Mouse (Mus musculus): ENCODE measurements around the gene Rcbtb2. TPM values are rescaled to one million over a fixed set of nuclear protein-coding genes. Genes with fewer than 3 reads are reported as not detected.

Rcbtb2 gene
- total RNA-seq (2014; rRNA removed): 54.1 and 77.5 TPM in 2 replicates
- polyA plus RNA-seq (2015; fragmentation: Nextera tagmentation; extraction: Ambion mirVana): 43.1 and 45.4 TPM in 2 replicates

DNA sequence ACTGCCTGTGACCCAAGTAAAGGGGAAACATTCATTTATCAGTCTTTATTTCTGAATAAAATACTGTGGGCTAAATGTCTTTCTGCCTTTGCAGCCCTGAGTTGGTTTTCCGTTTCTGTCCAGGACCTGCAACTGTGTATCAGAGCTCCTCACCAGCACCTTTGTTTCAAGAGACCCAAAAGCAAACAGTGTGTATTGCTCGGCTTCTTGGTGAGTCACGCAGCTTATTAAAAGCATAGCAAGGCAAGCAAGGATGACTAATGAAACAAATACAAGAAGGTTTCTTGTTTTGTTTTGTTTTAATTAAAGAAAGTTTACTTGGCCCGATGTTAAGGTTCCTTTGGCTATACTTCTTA lies at the start of gene Rcbtb2:
Gene Rcbtb2 (plus strand): TSS at position 115 of the 356 bp plus-strand sequence.
- Histone ChIP-seq H3K9ac (replicated peaks; ENCODE audit: low read length, poor library complexity, severe bottlenecking) (no peak within 1 kb of the TSS), H3K36me3 (ENCODE audit: insufficient read depth, low read length) (no peaks in the 10 kb centered on the region), H3K27ac (ENCODE audit: low read depth, low read length) (no peak within 1 kb of the TSS), H3K9me3 (ENCODE audit: low read length) (no peaks in the 10 kb centered on the region), H3K4me1 (ENCODE audit: insufficient read depth, low read length) (0 out of 2 replicates have a peak, but pooled peaks cover 3% of the 10 kb centered on the region), H3K27me3 (ENCODE audit: insufficient read depth, low read length) (no peaks in the 10 kb centered on the region), H3K4me2 (ENCODE audit: low read depth, low read length, poor library complexity, severe bottlenecking) (no peak within 1 kb of the TSS), H3K4me3 (ENCODE audit: low read depth, low read length) (no peak within 1 kb of the TSS)
- DNase-seq (ENCODE audit: low spot score) (no peak), ATAC-seq (ENCODE audit: low FRiP score) (no peak)
- TF ChIP-seq CTCF (IDR thresholded peaks at IDR 0.05): no peak
- WGBS: 70% methylated on average over 4 of the region's 4 CpGs

DNA sequence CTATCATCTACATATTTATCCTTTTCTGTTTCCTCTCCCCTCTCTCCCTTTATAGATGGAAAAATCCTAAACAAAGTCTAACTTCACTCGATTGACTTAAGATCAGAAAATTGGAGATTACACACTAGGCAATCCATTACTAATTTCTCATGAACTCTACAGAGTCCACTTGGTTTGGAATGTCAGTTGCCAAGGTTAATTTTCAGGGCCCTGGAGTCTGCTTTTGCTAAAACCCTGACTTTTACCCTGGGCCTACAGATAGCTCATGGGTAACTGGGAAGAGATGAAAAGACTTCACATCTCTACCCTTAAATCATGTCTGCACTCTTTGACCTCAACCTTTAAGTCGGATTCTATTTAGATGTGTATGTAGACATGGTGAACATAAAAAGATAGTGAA lies 39.3 kb upstream of the Rcbtb2 start:
- Histone ChIP-seq H3K4me3 (ENCODE audit: low read depth, low read length) (no peak overlapping the region), H3K9ac (replicated peaks; ENCODE audit: low read length, poor library complexity, severe bottlenecking) (no peak overlapping the region), H3K27me3 (ENCODE audit: insufficient read depth, low read length) (no peaks in the 10 kb centered on the region), H3K4me2 (ENCODE audit: low read depth, low read length, poor library complexity, severe bottlenecking) (no peak overlapping the region), H3K27ac (ENCODE audit: low read depth, low read length) (no peak overlapping the region), H3K9me3 (ENCODE audit: low read length) (no peaks in the 10 kb centered on the region), H3K36me3 (ENCODE audit: insufficient read depth, low read length) (no peaks in the 10 kb centered on the region), H3K4me1 (ENCODE audit: insufficient read depth, low read length) (no peaks in the 10 kb centered on the region)
- TF ChIP-seq CTCF (IDR thresholded peaks at IDR 0.05): no peak
- DNase-seq (ENCODE audit: low spot score) (no peak), ATAC-seq (ENCODE audit: low FRiP score) (no peak)
- WGBS: 87% methylated on average over 2 of the region's 2 CpGs

GRCm38 (mm10) chr14:73086425-73086824 lies 36.4 kb upstream of the Rcbtb2 start:
- ATAC-seq (ENCODE audit: low FRiP score): no peak
- no peaks in the 10 kb centered on the region for H3K27me3 ChIP-seq (ENCODE audit: insufficient read depth, low read length)
- no peak overlapping the region for H3K9ac ChIP-seq (replicated peaks; ENCODE audit: low read length, poor library complexity, severe bottlenecking)
- WGBS: 62% methylated on average over 3 of the region's 3 CpGs
- no peak overlapping the region for H3K4me3 ChIP-seq (ENCODE audit: low read depth, low read length)
- no peaks in the 10 kb centered on the region for H3K9me3 ChIP-seq (ENCODE audit: low read length)
- no peak overlapping the region for H3K27ac ChIP-seq (ENCODE audit: low read depth, low read length)
- no peak overlapping the region for H3K4me2 ChIP-seq (ENCODE audit: low read depth, low read length, poor library complexity, severe bottlenecking)
- no peak for TF ChIP-seq CTCF (IDR thresholded peaks at IDR 0.05)
- no peaks in the 10 kb centered on the region for H3K4me1 ChIP-seq (ENCODE audit: insufficient read depth, low read length)
- DNase-seq (ENCODE audit: low spot score): no peak
- H3K36me3 ChIP-seq (ENCODE audit: insufficient read depth, low read length): no peaks in the 10 kb centered on the region

- H3K27me3 ChIP-seq (ENCODE audit: insufficient read depth, low read length): no peaks in the 10 kb centered on the region
- H3K9me3 ChIP-seq (ENCODE audit: low read length): no peaks in the 10 kb centered on the region
- ATAC-seq (ENCODE audit: low FRiP score): no peak
- no peak for DNase-seq (ENCODE audit: low spot score)
- no peak overlapping the region for H3K4me2 ChIP-seq (ENCODE audit: low read depth, low read length, poor library complexity, severe bottlenecking)
- no peak overlapping the region for H3K27ac ChIP-seq (ENCODE audit: low read depth, low read length)
- no peak overlapping the region for H3K9ac ChIP-seq (replicated peaks; ENCODE audit: low read length, poor library complexity, severe bottlenecking)
- TF ChIP-seq CTCF (IDR thresholded peaks at IDR 0.05): no peak
- H3K4me1 ChIP-seq (ENCODE audit: insufficient read depth, low read length): no peaks in the 10 kb centered on the region
- no peak overlapping the region for H3K4me3 ChIP-seq (ENCODE audit: low read depth, low read length)
- no peaks in the 10 kb centered on the region for H3K36me3 ChIP-seq (ENCODE audit: insufficient read depth, low read length)
- WGBS: 93% methylated on average over 5 of the region's 5 CpGs
Measured at GRCm38 (mm10) chr14:73087247-73087646, 35.6 kb upstream of the Rcbtb2 start.

- Histone ChIP-seq H3K9me3 (ENCODE audit: low read length) (no peaks in the 10 kb centered on the region), H3K4me1 (ENCODE audit: insufficient read depth, low read length) (no peaks in the 10 kb centered on the region), H3K4me2 (ENCODE audit: low read depth, low read length, poor library complexity, severe bottlenecking) (no peak overlapping the region), H3K36me3 (ENCODE audit: insufficient read depth, low read length) (no peaks in the 10 kb centered on the region), H3K9ac (replicated peaks; ENCODE audit: low read length, poor library complexity, severe bottlenecking) (no peak overlapping the region), H3K27me3 (ENCODE audit: insufficient read depth, low read length) (no peaks in the 10 kb centered on the region), H3K4me3 (ENCODE audit: low read depth, low read length) (no peak overlapping the region), H3K27ac (ENCODE audit: low read depth, low read length) (no peak overlapping the region)
- WGBS: 86% methylated on average over 5 of the region's 5 CpGs
- DNase-seq (ENCODE audit: low spot score) (no peak), ATAC-seq (ENCODE audit: low FRiP score) (no peak)
- no peak for TF ChIP-seq CTCF (IDR thresholded peaks at IDR 0.05)
Measured at GRCm38 (mm10) chr14:73087746-73088145, 35.1 kb upstream of the Rcbtb2 start.

GRCm38 (mm10) chr14:73088224-73088623 lies 34.6 kb upstream of the Rcbtb2 start:
- Histone ChIP-seq H3K9ac (replicated peaks; ENCODE audit: low read length, poor library complexity, severe bottlenecking) (no peak overlapping the region), H3K27me3 (ENCODE audit: insufficient read depth, low read length) (no peaks in the 10 kb centered on the region), H3K27ac (ENCODE audit: low read depth, low read length) (no peak overlapping the region), H3K4me1 (ENCODE audit: insufficient read depth, low read length) (no peaks in the 10 kb centered on the region), H3K36me3 (ENCODE audit: insufficient read depth, low read length) (no peaks in the 10 kb centered on the region), H3K9me3 (ENCODE audit: low read length) (no peaks in the 10 kb centered on the region), H3K4me3 (ENCODE audit: low read depth, low read length) (no peak overlapping the region), H3K4me2 (ENCODE audit: low read depth, low read length, poor library complexity, severe bottlenecking) (no peak overlapping the region)
- no peak for TF ChIP-seq CTCF (IDR thresholded peaks at IDR 0.05)
- 90% methylated on average over 1 of the region's 1 CpGs for WGBS
- no peak for DNase-seq (ENCODE audit: low spot score)
- ATAC-seq (ENCODE audit: low FRiP score): no peak
